Mouse (Mus musculus): Measurements from ENCODE around the gene Hsd3b7. TPM values are rescaled to one million over a fixed set of nuclear protein-coding genes. Genes with fewer than 3 reads are reported as not detected.

The Hsd3b7 gene
- 9.7 TPM for polyA plus RNA-seq (2014; fragmentation: Illumina TruSeq; extraction: RNeasy Lipid Tissue Mini Kit (QIAGEN cat#74804); ENCODE audit: low read depth, low replicate concordance)

GRCm38 (mm10) chr7:127800435-127801009, at the start of gene Hsd3b7:
Gene Hsd3b7 (plus strand): TSS chr7:127800604.

DNA sequence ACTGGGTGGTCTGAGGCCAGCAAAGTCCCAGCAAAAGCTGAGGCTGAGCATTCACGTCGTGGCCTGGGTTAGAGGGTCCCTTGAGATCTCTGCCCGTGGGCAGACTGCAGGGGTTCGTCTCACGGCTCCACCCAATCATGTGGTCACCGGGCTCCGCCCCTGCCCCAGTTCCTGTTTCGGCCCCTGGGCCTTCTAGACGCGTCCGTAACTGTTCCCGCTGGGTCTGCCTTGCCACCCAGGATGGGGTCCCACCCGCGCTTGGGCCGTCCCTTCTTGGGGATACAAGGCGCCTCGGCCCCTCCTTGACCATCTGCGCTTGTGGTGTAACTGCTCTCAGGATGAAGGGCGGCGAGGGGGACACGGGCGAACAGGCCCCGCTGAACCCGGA, 30.8 kb upstream of the Hsd3b7 start, which contains the start of gene Orai3:
TSS of gene Orai3 (plus strand) at position 165 of the 388 bp plus-strand sequence.

DNA sequence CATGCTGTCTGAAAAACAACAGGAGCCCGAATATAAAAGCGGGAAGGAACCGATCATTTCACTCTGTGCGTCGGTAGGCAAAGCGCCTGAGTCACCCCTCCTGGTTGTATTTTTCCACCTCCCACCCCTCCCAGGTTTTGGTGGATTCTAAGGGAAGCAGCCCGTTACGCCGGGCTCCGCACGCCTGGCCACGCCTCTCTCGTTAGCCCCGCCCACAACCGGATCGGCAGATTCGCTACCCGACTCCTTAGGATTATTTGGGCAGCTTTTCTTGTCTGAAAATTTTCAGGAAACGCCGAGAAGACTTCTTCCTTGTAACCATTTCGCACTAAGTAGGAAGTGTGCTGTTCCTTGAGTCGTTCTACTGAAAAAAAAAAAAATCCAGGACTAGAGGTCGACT, 24.0 kb upstream of the Hsd3b7 start, which contains the start of gene Setd1a:
TSS of gene Setd1a (plus strand) at position 245 of the 400 bp plus-strand sequence.

DNA sequence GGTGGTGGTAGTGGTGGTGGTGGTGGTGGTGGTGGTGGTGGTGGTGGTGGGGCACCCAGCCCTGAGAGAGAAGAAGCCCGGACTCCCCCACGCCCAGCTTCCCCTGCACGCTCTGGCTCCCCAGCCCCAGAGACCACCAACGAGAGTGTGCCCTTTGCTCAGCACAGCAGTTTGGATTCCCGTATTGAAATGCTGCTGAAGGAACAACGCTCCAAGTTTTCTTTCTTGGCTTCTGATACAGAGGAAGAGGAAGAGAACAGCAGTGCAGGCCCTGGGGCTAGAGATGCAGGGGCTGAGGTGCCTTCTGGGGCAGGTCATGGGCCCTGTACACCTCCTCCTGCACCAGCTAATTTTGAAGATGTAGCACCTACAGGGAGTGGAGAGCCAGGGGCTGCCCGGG, 15.1 kb upstream of the Hsd3b7 start, which contains the start of gene Gm49388:
TSS of gene Gm49388 (plus strand) at position 301 of the 400 bp plus-strand sequence.

GRCm38 (mm10) chr7:127824176-127824871, 23.9 kb downstream of the Hsd3b7 start, which contains the start of the genes Stx4a and Stx1b:
Gene Stx4a (plus strand): TSS chr7:127824294.
Gene Stx1b (minus strand): TSS chr7:127824549.

Other genes with a start within 250 kb of the Hsd3b7 start
- gene Tmem265, start 239.2 kb upstream of the Hsd3b7 start, polyA plus RNA-seq (2014; fragmentation: Illumina TruSeq; extraction: RNeasy Lipid Tissue Mini Kit (QIAGEN cat#74804); ENCODE audit: low read depth, low replicate concordance), result not detected
- 15.2 TPM for gene Phkg2, start 227.3 kb upstream of the Hsd3b7 start, polyA plus RNA-seq (2014; fragmentation: Illumina TruSeq; extraction: RNeasy Lipid Tissue Mini Kit (QIAGEN cat#74804); ENCODE audit: low read depth, low replicate concordance)
- 0.73 TPM for gene Ccdc189, start 212.0 kb upstream of the Hsd3b7 start, polyA plus RNA-seq (2014; fragmentation: Illumina TruSeq; extraction: RNeasy Lipid Tissue Mini Kit (QIAGEN cat#74804); ENCODE audit: low read depth, low replicate concordance)
- gene Rnf40, start 211.8 kb upstream of the Hsd3b7 start, polyA plus RNA-seq (2014; fragmentation: Illumina TruSeq; extraction: RNeasy Lipid Tissue Mini Kit (QIAGEN cat#74804); ENCODE audit: low read depth, low replicate concordance), result 1.3 TPM
- 6.6 TPM for gene Zfp629, start 184.8 kb upstream of the Hsd3b7 start, polyA plus RNA-seq (2014; fragmentation: Illumina TruSeq; extraction: RNeasy Lipid Tissue Mini Kit (QIAGEN cat#74804); ENCODE audit: low read depth, low replicate concordance)
- 1.6 TPM for gene Bcl7c, start 91.7 kb upstream of the Hsd3b7 start, polyA plus RNA-seq (2014; fragmentation: Illumina TruSeq; extraction: RNeasy Lipid Tissue Mini Kit (QIAGEN cat#74804); ENCODE audit: low read depth, low replicate concordance)
- 6.3 TPM for gene Ctf1, start 87.9 kb upstream of the Hsd3b7 start, polyA plus RNA-seq (2014; fragmentation: Illumina TruSeq; extraction: RNeasy Lipid Tissue Mini Kit (QIAGEN cat#74804); ENCODE audit: low read depth, low replicate concordance)
- gene Ctf2, start 68.4 kb upstream of the Hsd3b7 start, polyA plus RNA-seq (2014; fragmentation: Illumina TruSeq; extraction: RNeasy Lipid Tissue Mini Kit (QIAGEN cat#74804); ENCODE audit: low read depth, low replicate concordance), result not detected
- gene Fbxl19, start 56.1 kb upstream of the Hsd3b7 start, polyA plus RNA-seq (2014; fragmentation: Illumina TruSeq; extraction: RNeasy Lipid Tissue Mini Kit (QIAGEN cat#74804); ENCODE audit: low read depth, low replicate concordance), result 0.28 TPM
- 3.0 TPM for gene Orai3, start 30.8 kb upstream of the Hsd3b7 start, polyA plus RNA-seq (2014; fragmentation: Illumina TruSeq; extraction: RNeasy Lipid Tissue Mini Kit (QIAGEN cat#74804); ENCODE audit: low read depth, low replicate concordance)
- 4.2 TPM for gene Setd1a, start 23.9 kb upstream of the Hsd3b7 start, polyA plus RNA-seq (2014; fragmentation: Illumina TruSeq; extraction: RNeasy Lipid Tissue Mini Kit (QIAGEN cat#74804); ENCODE audit: low read depth, low replicate concordance)
- gene Gm49388, start 15.0 kb upstream of the Hsd3b7 start, polyA plus RNA-seq (2014; fragmentation: Illumina TruSeq; extraction: RNeasy Lipid Tissue Mini Kit (QIAGEN cat#74804); ENCODE audit: low read depth, low replicate concordance), result not detected
- 8.2 TPM for gene Stx4a, start 23.7 kb downstream of the Hsd3b7 start, polyA plus RNA-seq (2014; fragmentation: Illumina TruSeq; extraction: RNeasy Lipid Tissue Mini Kit (QIAGEN cat#74804); ENCODE audit: low read depth, low replicate concordance)
- gene Stx1b, start 23.9 kb downstream of the Hsd3b7 start, polyA plus RNA-seq (2014; fragmentation: Illumina TruSeq; extraction: RNeasy Lipid Tissue Mini Kit (QIAGEN cat#74804); ENCODE audit: low read depth, low replicate concordance), result 0.16 TPM
- gene Zfp646, start 75.6 kb downstream of the Hsd3b7 start, polyA plus RNA-seq (2014; fragmentation: Illumina TruSeq; extraction: RNeasy Lipid Tissue Mini Kit (QIAGEN cat#74804); ENCODE audit: low read depth, low replicate concordance), result 4.8 TPM
- 0.77 TPM for gene Zfp668, start 76.2 kb downstream of the Hsd3b7 start, polyA plus RNA-seq (2014; fragmentation: Illumina TruSeq; extraction: RNeasy Lipid Tissue Mini Kit (QIAGEN cat#74804); ENCODE audit: low read depth, low replicate concordance)
- 0.20 TPM for gene Prss53, start 90.4 kb downstream of the Hsd3b7 start, polyA plus RNA-seq (2014; fragmentation: Illumina TruSeq; extraction: RNeasy Lipid Tissue Mini Kit (QIAGEN cat#74804); ENCODE audit: low read depth, low replicate concordance)
- gene Gm21974, start 94.8 kb downstream of the Hsd3b7 start, polyA plus RNA-seq (2014; fragmentation: Illumina TruSeq; extraction: RNeasy Lipid Tissue Mini Kit (QIAGEN cat#74804); ENCODE audit: low read depth, low replicate concordance), result not detected
- 72.8 TPM for gene Vkorc1, start 95.0 kb downstream of the Hsd3b7 start, polyA plus RNA-seq (2014; fragmentation: Illumina TruSeq; extraction: RNeasy Lipid Tissue Mini Kit (QIAGEN cat#74804); ENCODE audit: low read depth, low replicate concordance)
- gene Bckdk, start 103.5 kb downstream of the Hsd3b7 start, polyA plus RNA-seq (2014; fragmentation: Illumina TruSeq; extraction: RNeasy Lipid Tissue Mini Kit (QIAGEN cat#74804); ENCODE audit: low read depth, low replicate concordance), result 4.9 TPM
- 6.3 TPM for gene Kat8, start 111.9 kb downstream of the Hsd3b7 start, polyA plus RNA-seq (2014; fragmentation: Illumina TruSeq; extraction: RNeasy Lipid Tissue Mini Kit (QIAGEN cat#74804); ENCODE audit: low read depth, low replicate concordance)
- 4.9 TPM for gene Prss8, start 129.5 kb downstream of the Hsd3b7 start, polyA plus RNA-seq (2014; fragmentation: Illumina TruSeq; extraction: RNeasy Lipid Tissue Mini Kit (QIAGEN cat#74804); ENCODE audit: low read depth, low replicate concordance)
- not detected for gene Prss36, start 146.1 kb downstream of the Hsd3b7 start, polyA plus RNA-seq (2014; fragmentation: Illumina TruSeq; extraction: RNeasy Lipid Tissue Mini Kit (QIAGEN cat#74804); ENCODE audit: low read depth, low replicate concordance)
- gene Fus, start 166.9 kb downstream of the Hsd3b7 start, polyA plus RNA-seq (2014; fragmentation: Illumina TruSeq; extraction: RNeasy Lipid Tissue Mini Kit (QIAGEN cat#74804); ENCODE audit: low read depth, low replicate concordance), result 363 TPM
- 6.6 TPM for gene Pycard, start 193.3 kb downstream of the Hsd3b7 start, polyA plus RNA-seq (2014; fragmentation: Illumina TruSeq; extraction: RNeasy Lipid Tissue Mini Kit (QIAGEN cat#74804); ENCODE audit: low read depth, low replicate concordance)
- gene Trim72, start 203.3 kb downstream of the Hsd3b7 start, polyA plus RNA-seq (2014; fragmentation: Illumina TruSeq; extraction: RNeasy Lipid Tissue Mini Kit (QIAGEN cat#74804); ENCODE audit: low read depth, low replicate concordance), result not detected